Mouse (Mus musculus) megakaryocyte progenitor cell, adult 5-6 weeks (primary cell): ENCODE measurements at regions not wholly inside any gene's neighbourhood (a gene's known extent, or its start where the extent isn't known, plus 50 kb on each side); places are given as distances from the start of the nearest gene placed in this dataset.

Source experiments
- ATAC-seq: replicated peaks from 2 replicates; pipeline ENCODE4 v1.8.0; 2016; ENCODE audit warnings: mild to moderate bottlenecking, moderate TSS enrichment, inconsistent platforms; ENCODE audit not compliant: poor library complexity

DNA sequence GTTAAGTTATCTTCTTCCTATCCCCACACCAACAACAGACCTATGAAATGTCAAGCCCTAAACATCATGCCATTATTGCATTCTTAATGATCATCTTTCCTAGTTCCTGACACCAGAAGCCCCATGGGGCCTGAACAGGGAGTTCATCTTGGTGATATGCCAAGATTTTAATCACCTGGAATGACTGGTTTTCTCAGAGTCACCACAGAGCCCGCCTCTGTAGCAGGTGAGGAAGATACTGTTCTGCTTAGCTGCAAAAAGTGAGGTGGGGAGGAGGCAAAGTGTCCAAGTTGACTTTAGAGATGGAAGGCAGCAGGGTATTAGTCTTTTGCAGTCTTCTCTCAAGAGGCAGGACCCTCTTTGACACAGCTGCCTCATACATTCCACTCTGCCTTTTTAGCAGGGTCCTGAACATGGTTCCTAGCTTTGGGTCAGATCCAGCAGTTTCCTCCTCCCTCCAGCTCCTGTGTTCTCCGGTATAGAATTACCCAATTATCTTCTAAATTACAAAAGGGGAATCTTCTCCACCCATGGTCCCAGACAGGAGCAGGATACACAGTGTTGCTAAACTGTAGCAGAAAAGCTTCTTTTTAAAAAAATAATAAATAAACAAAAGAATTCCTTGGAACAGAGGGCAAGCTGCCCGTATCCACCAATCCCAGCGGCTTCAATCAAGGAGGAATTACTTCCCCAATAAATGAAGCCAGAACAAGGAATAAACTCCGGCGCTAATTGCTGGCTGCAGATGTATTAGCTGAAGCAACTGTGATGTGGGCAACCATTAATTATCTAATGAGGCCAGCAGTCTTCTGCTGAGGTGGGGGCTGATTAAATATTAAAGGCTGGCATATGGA is 896.8 kb downstream of the Tmem114 start:
- ATAC-seq: no peak

DNA sequence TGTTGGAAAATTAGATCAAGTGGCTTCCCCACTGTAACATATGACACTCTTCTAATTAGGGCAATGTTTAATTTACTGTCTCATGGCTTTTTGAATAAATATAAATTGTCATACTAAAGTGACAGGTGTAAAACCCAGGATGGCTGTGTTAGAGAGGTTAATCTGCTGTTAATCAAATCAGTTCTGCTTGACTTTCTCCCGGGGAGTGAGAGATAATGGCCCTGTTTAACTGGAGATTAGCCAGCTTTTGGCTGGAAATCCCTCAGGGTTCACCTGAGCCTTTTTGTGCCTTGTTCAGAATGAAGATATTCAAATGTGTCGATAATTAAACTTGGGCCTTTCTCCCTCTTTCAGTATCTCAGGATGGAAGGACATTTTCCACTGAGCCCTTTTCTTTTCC is 906.2 kb downstream of the Tmem114 start:
- no peak for ATAC-seq
